ENCODE assay signal across 21 mouse cellular contexts in genomic region chr3:154811833-154812232, GRCm38 (mm10).
"Had no signal": no experiment of that assay in that cellular context is flagged by ENCODE, and none has a peak within 500 bp of the region (broad histone marks: within the 10 kb centered on the region; RNA-seq: fewer than 3 reads in every experiment).

No protein-coding gene starts in this region.

- H3K9me3 ChIP-seq: intestine, embryonic 15.5 days; kidney, embryonic 15.5 days; limb, embryonic 12.5 days; limb, embryonic 15.5 days; midbrain, embryonic 12.5 days; neural tube, embryonic 12.5 days; neural tube, embryonic 15.5 days had no signal

- H3K4me2 ChIP-seq: intestine, embryonic 15.5 days; kidney, embryonic 15.5 days; limb, embryonic 12.5 days; limb, embryonic 15.5 days; liver, embryonic 11.5 days; lung, embryonic 14.5 days; midbrain, embryonic 12.5 days; neural tube, embryonic 12.5 days; neural tube, embryonic 15.5 days had no signal

- H3K9ac ChIP-seq: intestine, embryonic 15.5 days; kidney, embryonic 15.5 days; limb, embryonic 12.5 days; limb, embryonic 15.5 days; liver, embryonic 14.5 days; liver, postnatal 0 days; lung, embryonic 14.5 days; midbrain, embryonic 12.5 days; neural tube, embryonic 12.5 days; neural tube, embryonic 15.5 days had no signal

- H3K4me3 ChIP-seq: intestine, embryonic 15.5 days; kidney, embryonic 15.5 days; limb, embryonic 12.5 days; limb, embryonic 15.5 days; midbrain, embryonic 12.5 days; neural tube, embryonic 12.5 days; neural tube, embryonic 15.5 days had no signal

- DNase-seq: kidney, adult 11 months; kidney, adult 8-10 months; kidney, postnatal 10 days; kidney, postnatal 36 days; left cerebral cortex, postnatal 4 days; liver, postnatal 0 days; lung, embryonic 14.5 days; right cerebral cortex, adult 18-20 months; thymus, adult 18-20 months; thymus, postnatal 36 days had no signal

- H3K4me1 ChIP-seq: intestine, embryonic 15.5 days; limb, embryonic 15.5 days; neural tube, embryonic 12.5 days had no signal

- H3K27me3 ChIP-seq: intestine, embryonic 15.5 days; neural tube, embryonic 12.5 days; neural tube, embryonic 15.5 days had no signal

- H3K36me3 ChIP-seq: intestine, embryonic 15.5 days; kidney, embryonic 15.5 days; limb, embryonic 12.5 days; limb, embryonic 15.5 days; midbrain, embryonic 12.5 days; neural tube, embryonic 12.5 days; neural tube, embryonic 15.5 days had no signal

- ATAC-seq: intestine, embryonic 15.5 days; liver, postnatal 0 days; lung, postnatal 0 days had no signal

- H3K27ac ChIP-seq: intestine, embryonic 15.5 days; kidney, embryonic 15.5 days; limb, embryonic 12.5 days; limb, embryonic 15.5 days; liver, embryonic 14.5 days; macrophage; neural tube, embryonic 12.5 days; neural tube, embryonic 15.5 days had no signal
